Mouse (Mus musculus) limb, embryonic 15.5 days (tissue): ENCODE measurements at regions not wholly inside any gene's neighbourhood (a gene's known extent, or its start where the extent isn't known, plus 50 kb on each side); places are given as distances from the start of the nearest gene placed in this dataset.

Experiments used
- ATAC-seq: fragments of 200-750 bp; cut with Nextera tagmentation; 2 replicates; pipeline ENCODE4 v1.8.0; 2017; ENCODE audit warnings: low read depth, moderate TSS enrichment; ENCODE audit not compliant: insufficient number of reproducible peaks, low FRiP score, low TSS enrichment
- H3K27ac ChIP-seq: fragments of 300-500 bp; sonication (generic); 2 replicates; pipeline ENCODE4 v1.5.1; 2015; ENCODE audit warnings: moderate library complexity, mild to moderate bottlenecking, inconsistent platforms
- H3K27me3 ChIP-seq: fragments of 300-500 bp; sonication (generic); 2 replicates; pipeline ENCODE4 v1.6.1; 2015; ENCODE audit warnings: inconsistent platforms
- H3K36me3 ChIP-seq: fragments of 300-500 bp; sonication (generic); 2 replicates; pipeline ENCODE4 v1.6.1; 2015; ENCODE audit warnings: inconsistent platforms
- H3K4me1 ChIP-seq: fragments of 300-500 bp; sonication (generic); 2 replicates; pipeline ENCODE4 v1.6.1; 2015; ENCODE audit warnings: inconsistent platforms
- H3K4me2 ChIP-seq: fragments of 300-500 bp; sonication (generic); 2 replicates; pipeline ENCODE4 v1.6.1; 2015; ENCODE audit warnings: mild to moderate bottlenecking, inconsistent platforms
- H3K4me3 ChIP-seq: fragments of 300-500 bp; sonication (generic); 2 replicates; pipeline ENCODE4 v1.5.1; 2015; ENCODE audit warnings: mild to moderate bottlenecking, inconsistent platforms
- H3K9ac ChIP-seq: fragments of 300-500 bp; sonication (generic); 2 replicates; pipeline ENCODE4 v1.6.1; 2015; ENCODE audit warnings: inconsistent platforms
- H3K9me3 ChIP-seq: fragments of 300-500 bp; sonication (generic); 2 replicates; pipeline ENCODE4 v1.6.1; 2016; ENCODE audit warnings: inconsistent platforms
- WGBS: fragments of 180-500 bp; shearing (Covaris S2); methylation state at CpG from one replicate; pipeline ENCODE4 v1.1.7; 2015; 5-methylcytosine and 5-hydroxymethylcytosine counted together

- no peak overlapping the region for H3K27ac ChIP-seq
- H3K4me3 ChIP-seq: no peak overlapping the region
- no peak for ATAC-seq
- H3K4me2 ChIP-seq: no peak overlapping the region
- no peak overlapping the region for H3K9ac ChIP-seq
- no peaks in the 10 kb centered on the region for H3K36me3 ChIP-seq
- no peaks in the 10 kb centered on the region for H3K27me3 ChIP-seq
- WGBS: 69% methylated on average over 4 of the region's 4 CpGs
- peaks cover 9% of the 10 kb centered on the region; the same call in 1 of the 2 replicates for H3K4me1 ChIP-seq
- H3K9me3 ChIP-seq: no peaks in the 10 kb centered on the region
Measured at GRCm38 (mm10) chr10:42076711-42077110, 58.5 kb upstream of the Armc2 start.

GRCm38 (mm10) chr10:42075545-42075944 lies 57.3 kb upstream of the Armc2 start:
- Histone ChIP-seq H3K4me1 (peaks cover 14% of the 10 kb centered on the region; the same call in 1 of the 2 replicates), H3K4me3 (no peak overlapping the region), H3K36me3 (no peaks in the 10 kb centered on the region), H3K27me3 (no peaks in the 10 kb centered on the region), H3K27ac (no peak overlapping the region), H3K9me3 (no peaks in the 10 kb centered on the region), H3K4me2 (no peak overlapping the region), H3K9ac (no peak overlapping the region)
- WGBS: 68% methylated on average over 4 of the region's 6 CpGs
- no peak for ATAC-seq

DNA sequence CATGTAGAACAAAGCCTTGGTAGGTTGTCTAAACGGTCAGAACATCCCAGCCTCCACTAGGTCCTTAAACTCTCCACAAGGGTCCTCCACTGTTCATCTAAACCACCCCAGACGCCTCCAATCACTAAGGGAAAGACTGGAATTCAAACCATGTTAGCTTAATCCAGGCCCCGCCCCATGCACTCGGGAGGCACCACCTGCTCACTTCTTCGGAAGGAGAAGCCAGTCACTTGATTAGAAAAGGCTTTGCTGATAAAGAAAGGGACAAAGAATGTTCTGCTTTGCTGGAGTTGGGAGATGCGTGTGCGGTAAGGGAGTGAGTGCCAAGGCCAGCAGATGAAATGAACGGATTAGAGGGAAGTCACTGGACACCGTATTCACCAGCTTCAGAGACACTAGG lies 54.5 kb upstream of the Armc2 start:
- Histone ChIP-seq H3K4me3 (no peak overlapping the region), H3K27ac (no peak overlapping the region), H3K27me3 (no peaks in the 10 kb centered on the region), H3K4me2 (no peak overlapping the region), H3K9ac (no peak overlapping the region), H3K36me3 (no peaks in the 10 kb centered on the region), H3K9me3 (no peaks in the 10 kb centered on the region), H3K4me1 (peaks cover 14% of the 10 kb centered on the region; the same call in 1 of the 2 replicates)
- no peak for ATAC-seq
- 39% methylated on average over 9 of the region's 9 CpGs for WGBS

GRCm38 (mm10) chr10:42072131-42072530 lies 53.9 kb upstream of the Armc2 start:
- WGBS: 48% methylated on average over 3 of the region's 3 CpGs
- H3K4me2 ChIP-seq: no peak overlapping the region
- H3K27ac ChIP-seq: no peak overlapping the region
- H3K36me3 ChIP-seq: no peaks in the 10 kb centered on the region
- no peaks in the 10 kb centered on the region for H3K9me3 ChIP-seq
- no peak for ATAC-seq
- no peaks in the 10 kb centered on the region for H3K27me3 ChIP-seq
- no peak overlapping the region for H3K4me3 ChIP-seq
- H3K9ac ChIP-seq: no peak overlapping the region
- peaks cover 14% of the 10 kb centered on the region; the same call in 1 of the 2 replicates for H3K4me1 ChIP-seq

DNA sequence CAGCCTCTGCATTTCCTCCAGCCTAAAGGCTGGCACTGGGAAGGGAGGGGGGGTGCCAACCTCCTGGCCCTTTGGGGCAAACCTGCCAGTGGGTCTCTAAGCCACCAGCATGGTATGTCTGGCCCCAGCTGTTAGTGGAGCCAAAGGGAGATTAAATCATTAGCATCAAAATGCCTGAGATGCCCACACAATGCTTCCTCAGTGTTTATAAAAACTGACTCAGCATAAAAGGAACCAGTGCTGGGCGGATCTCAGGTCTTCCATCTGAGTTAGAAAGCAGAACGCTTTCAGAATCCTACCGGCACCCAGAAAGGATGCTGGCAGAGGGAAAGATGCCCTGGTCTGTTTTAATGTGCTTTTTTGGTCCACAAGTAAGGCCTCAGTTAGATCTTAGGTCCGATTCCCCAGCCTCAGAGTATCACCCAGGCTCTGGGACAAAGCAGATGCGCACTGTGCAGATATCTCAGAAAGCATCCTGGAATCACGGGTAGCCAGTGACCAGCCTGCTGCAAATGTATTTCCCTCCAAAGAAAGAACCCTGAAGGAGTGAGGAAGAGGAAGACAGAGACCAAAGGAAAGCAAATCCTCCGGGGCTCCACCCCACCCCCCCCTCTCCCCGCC lies 53.3 kb upstream of the Armc2 start:
- H3K27ac ChIP-seq: no peak overlapping the region
- 47% methylated on average over 8 of the region's 8 CpGs for WGBS
- H3K27me3 ChIP-seq: no peaks in the 10 kb centered on the region
- H3K4me3 ChIP-seq: no peak overlapping the region
- H3K4me1 ChIP-seq: peaks cover 14% of the 10 kb centered on the region; the same call in 1 of the 2 replicates
- no peak overlapping the region for H3K9ac ChIP-seq
- ATAC-seq: no peak
- no peaks in the 10 kb centered on the region for H3K36me3 ChIP-seq
- no peak overlapping the region for H3K4me2 ChIP-seq
- no peaks in the 10 kb centered on the region for H3K9me3 ChIP-seq

DNA sequence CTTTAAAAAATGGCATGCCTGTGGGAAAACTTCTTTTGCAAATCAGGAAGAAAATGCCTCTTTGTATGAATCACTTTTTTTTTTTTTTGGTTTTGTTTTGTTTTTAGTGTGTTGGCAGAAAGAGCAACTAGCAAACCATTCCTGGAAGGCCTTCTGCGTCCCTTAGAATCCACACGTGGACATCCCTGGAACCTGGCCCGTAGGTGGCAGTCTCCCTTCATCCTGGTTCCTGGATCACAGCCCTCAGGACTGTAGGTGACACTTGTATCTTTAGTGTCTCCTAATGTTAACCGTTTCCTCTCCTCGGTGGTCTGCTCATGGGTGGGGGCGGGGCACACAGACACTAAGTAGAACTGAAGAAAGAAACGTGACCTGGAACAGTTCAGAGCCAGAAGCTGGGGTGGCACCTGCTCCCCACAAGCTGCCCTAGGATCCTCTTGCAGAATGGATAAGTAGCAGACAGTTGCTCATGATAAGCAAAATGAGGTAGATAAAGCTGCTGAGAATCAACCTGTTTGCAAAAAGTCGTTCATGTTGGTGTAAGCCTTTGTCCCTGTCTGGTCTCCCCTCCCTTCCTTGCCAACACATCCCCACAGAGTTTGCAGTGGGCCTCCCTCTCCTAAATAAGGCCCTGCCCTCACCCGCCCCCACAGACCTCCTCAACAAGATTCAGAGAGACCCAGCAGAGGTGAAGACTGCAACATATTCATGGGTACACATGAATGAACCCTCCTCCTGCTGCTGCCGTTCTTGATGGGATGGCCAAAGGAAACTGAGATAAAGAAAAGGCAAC lies 52.6 kb upstream of the Armc2 start:
- H3K4me1 ChIP-seq: peaks cover 14% of the 10 kb centered on the region; the same call in 1 of the 2 replicates
- no peak overlapping the region for H3K4me2 ChIP-seq
- H3K4me3 ChIP-seq: no peak overlapping the region
- 35% methylated on average over 10 of the region's 10 CpGs for WGBS
- no peaks in the 10 kb centered on the region for H3K36me3 ChIP-seq
- no peak for ATAC-seq
- no peaks in the 10 kb centered on the region for H3K27me3 ChIP-seq
- H3K9ac ChIP-seq: no peak overlapping the region
- H3K27ac ChIP-seq: no peak overlapping the region
- H3K9me3 ChIP-seq: no peaks in the 10 kb centered on the region

DNA sequence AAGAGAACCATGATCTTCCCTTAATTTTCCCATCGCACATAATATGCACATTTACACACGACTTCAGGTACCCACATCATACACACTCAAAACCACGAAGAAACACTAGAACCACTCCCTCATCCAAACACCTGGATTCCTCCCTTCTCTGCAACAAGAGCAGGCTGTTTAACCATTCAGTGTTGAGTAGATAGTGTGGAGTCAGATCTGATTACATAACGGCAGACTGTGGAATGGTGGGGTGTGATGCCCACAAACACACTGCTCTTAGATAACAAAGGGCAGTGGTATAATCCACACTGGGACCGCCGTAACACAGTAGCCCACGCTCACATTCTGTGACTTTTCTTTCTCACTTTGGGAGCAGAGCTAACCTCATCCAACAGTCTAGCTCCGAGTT lies 51.5 kb upstream of the Armc2 start:
- no peak for ATAC-seq
- Histone ChIP-seq H3K4me3 (no peak overlapping the region), H3K9me3 (no peaks in the 10 kb centered on the region), H3K4me2 (no peak overlapping the region), H3K9ac (no peak overlapping the region), H3K27me3 (no peaks in the 10 kb centered on the region), H3K4me1 (peaks cover 14% of the 10 kb centered on the region; the same call in 1 of the 2 replicates), H3K36me3 (no peaks in the 10 kb centered on the region), H3K27ac (no peak overlapping the region)
- 85% methylated on average over 8 of the region's 8 CpGs for WGBS

- Histone ChIP-seq H3K27ac (no peak overlapping the region), H3K9ac (no peak overlapping the region), H3K27me3 (no peaks in the 10 kb centered on the region), H3K4me2 (no peak overlapping the region), H3K9me3 (no peaks in the 10 kb centered on the region), H3K36me3 (no peaks in the 10 kb centered on the region), H3K4me3 (no peak overlapping the region), H3K4me1 (peaks cover 14% of the 10 kb centered on the region; the same call in 1 of the 2 replicates)
- no peak for ATAC-seq
- 69% methylated on average over 2 of the region's 2 CpGs for WGBS
Measured at GRCm38 (mm10) chr10:42068497-42068896, 50.3 kb upstream of the Armc2 start.
